Mouse (Mus musculus) ES-E14 (cell line): ENCODE results near the gene Prss28.

Experiments used
- CHD2 ChIP-seq: IDR thresholded peaks from 2 replicates; pipeline ENCODE4 v1.6.1; 2014; ENCODE audit warnings: mild to moderate bottlenecking, low read depth, low read length, inconsistent platforms
- MAFK ChIP-seq: IDR thresholded peaks from 2 replicates; pipeline ENCODE4 v1.6.1; 2014; ENCODE audit warnings: mild to moderate bottlenecking, low read depth, low read length, inconsistent platforms; ENCODE audit not compliant: insufficient read depth

- no peak for TF ChIP-seq CHD2
- TF ChIP-seq MAFK = no peak
Observed at GRCm38 (mm10) chr17:25338218-25338617, 29.8 kb downstream of the Prss28 start.
